Mouse (Mus musculus) 416B (cell line): ENCODE measurements at regions not wholly inside any gene's neighbourhood (a gene's known extent, or its start where the extent isn't known, plus 50 kb on each side); places are given as distances from the start of the nearest gene placed in this dataset.

Experiments
- DNase-seq: peaks from one replicate; pipeline ENCODE4 v3.0.0; 2011; ENCODE audit warnings: low read depth

GRCm38 (mm10) chr4:95230461-95230860 is 178.4 kb upstream of the Jun start:
- DNase-seq = peak; percentile 64

DNA sequence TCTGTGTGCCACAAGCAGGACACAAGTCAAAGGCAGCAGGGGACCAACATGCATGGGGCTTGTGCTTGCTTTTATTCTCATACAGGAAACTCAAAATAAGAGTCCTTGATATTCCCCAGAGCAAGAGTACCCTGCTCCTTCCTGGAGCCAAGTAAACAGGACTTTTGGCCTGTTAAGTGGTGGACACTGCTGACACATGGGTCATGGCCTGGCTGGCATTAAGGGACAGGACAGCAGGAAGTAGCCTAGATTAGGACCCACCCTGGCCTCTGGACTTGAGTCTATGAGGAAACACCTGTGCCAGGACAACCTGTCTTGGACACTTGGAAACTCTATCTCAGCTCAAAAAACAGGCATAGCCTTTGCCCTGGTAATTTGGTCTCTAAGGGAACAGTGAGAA is 181.0 kb upstream of the Jun start:
- no peak for DNase-seq

DNA sequence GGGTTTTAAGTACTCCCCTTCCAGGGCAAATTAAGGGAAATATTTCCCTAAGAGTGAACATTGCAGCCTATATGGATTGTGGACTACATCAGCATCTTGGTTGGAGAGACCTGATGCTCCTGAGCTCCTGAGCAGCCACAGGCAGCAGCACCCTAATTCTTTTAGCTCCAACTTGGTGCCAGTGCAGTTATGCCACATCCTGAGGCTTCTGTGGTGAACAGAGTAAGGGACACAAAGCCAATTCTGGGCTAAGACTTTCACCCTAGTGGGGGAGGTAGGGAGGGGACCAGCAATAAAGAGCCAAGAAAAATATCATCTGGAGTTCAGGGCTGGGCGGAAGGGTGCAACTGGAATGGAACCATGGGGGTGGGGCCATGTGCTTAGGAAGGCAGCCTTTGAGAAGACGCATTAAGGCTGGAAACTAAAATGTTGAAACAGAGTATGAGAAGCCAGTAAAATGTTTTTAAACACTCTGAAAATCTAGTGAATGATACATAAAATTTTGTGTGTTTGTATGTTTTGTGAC is 182.1 kb upstream of the Jun start:
- DNase-seq = peak; percentile 43

DNA sequence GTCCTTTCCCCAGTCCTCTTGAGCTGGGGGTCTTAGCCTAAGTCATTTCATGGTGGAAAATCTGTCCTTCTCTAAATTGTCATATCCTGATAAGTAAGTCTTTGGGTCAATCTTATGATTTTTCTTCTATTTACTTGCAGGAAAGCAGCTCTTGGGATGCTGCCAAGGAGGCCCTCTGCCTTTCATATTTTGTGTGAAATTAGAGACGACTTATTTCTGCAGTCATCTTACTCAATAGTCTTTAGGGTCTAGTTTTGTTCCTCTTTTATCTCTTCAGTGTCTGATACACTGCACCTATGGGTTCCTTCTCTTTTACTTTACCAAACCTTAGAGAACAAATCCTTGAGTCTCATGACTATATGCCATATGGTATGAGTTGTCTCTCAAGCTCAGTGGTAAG is 196.0 kb upstream of the Jun start:
- DNase-seq = peak; percentile 80

DNA sequence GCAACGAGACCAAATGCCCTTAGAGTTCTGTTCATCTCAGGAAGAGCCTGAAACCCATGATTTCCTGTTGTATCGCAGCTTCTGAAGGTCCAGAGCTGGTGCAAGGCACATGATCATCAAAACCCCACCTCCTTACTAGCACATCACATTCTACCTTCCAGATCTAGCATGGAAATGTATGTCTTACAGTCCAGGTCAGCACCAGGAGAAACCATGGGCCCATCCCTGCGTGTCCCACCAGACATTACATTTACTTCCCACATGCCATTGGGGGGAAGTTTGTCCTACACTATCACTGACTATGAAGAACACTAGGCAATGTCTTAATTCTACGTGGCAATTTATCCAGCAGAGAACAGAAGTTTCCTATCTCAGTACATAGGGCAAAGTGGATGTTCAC is 197.0 kb upstream of the Jun start:
- peak; percentile 48 for DNase-seq

GRCm38 (mm10) chr4:95250083-95250482 is 198.1 kb upstream of the Jun start:
- peak; percentile 32 for DNase-seq

GRCm38 (mm10) chr4:95269766-95270165 is 217.7 kb upstream of the Jun start:
- DNase-seq = peak; percentile 90

- DNase-seq = peak; percentile 90
Measured at GRCm38 (mm10) chr4:95270389-95270788, 218.4 kb upstream of the Jun start.

- DNase-seq = no peak
Measured at GRCm38 (mm10) chr4:95276231-95276630, 224.2 kb upstream of the Jun start.

- DNase-seq = peak; percentile 47
Measured at GRCm38 (mm10) chr4:95277989-95278713, 226.1 kb upstream of the Jun start.

DNA sequence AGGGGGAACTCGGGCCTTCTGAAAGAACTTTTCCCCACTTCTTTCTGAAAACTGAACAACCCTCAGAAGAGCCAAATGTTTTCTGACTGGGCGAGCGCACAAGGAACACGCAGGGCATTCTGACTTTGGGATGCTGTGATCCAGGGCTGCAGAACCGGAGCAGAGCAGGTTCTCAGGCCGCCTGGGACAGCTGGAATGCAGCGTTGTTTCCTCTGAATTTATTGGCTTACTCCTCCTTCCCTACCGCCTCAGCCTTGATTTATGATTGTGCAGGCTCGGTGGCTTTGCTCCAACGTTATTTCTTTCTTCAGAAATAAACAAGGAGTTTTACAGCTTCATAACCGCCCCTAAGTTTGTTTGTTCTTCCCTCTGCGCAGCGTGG is 226.7 kb upstream of the Jun start:
- no peak for DNase-seq

GRCm38 (mm10) chr4:95279200-95279599 is 227.2 kb upstream of the Jun start:
- no peak for DNase-seq

DNA sequence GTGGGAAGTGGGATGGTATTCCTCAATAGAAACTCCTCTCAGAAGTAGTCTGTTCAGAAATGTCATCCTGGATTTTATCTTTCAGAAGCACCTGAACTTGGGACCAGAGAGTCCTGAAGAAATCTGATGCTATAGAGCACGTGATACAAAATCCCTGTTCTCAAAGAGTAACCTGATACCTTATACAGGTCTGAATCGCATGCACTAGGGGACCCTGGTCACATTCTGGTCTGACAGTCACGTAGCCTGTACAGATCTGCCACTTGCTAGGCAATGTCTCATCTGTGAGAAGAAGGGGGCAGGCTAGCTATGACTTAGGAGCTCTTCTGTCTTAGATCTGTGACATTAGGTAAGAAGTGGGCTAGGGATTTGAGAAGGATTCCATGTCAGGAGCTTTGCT is 230.1 kb upstream of the Jun start:
- no peak for DNase-seq

DNA sequence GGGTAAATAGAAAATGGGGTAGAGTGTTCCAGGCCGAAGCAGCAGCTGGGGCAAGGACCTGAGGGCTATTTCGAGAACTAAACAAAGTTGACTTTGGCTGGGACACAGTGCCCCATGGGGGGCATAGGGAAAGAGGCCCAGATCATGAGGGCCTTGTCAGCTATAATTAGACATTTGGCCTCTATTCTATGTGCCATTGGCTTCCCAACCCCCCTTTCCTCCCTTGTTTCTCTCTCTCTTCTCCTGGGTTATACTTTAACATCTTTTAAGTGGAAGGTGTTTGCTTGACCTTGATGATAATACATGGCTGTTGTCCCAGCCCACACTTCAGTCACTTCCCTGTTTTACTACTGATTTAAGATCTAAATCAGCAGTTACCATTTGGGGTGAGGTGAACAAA is 231.8 kb upstream of the Jun start:
- no peak for DNase-seq

DNA sequence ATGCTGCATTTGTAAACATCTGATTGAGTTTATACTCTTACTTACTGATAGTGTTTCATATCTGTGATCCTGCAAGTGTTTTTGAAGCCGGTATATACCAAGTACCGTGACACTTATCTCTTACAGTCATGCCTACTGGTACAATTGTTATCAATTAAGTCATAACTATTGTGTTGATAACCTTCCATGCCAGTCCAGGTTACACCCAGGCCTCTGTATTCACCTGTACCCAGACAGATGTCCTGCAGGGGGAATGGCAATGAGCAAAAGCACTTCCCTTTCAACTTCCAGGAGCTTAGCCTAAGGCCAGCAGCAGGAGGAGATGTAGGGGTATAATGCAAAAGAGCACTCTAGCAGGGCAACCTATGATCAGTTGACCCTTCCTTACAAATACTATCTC is 232.2 kb upstream of the Jun start:
- no peak for DNase-seq

GRCm38 (mm10) chr4:95284696-95285095 is 232.7 kb upstream of the Jun start:
- no peak for DNase-seq

DNA sequence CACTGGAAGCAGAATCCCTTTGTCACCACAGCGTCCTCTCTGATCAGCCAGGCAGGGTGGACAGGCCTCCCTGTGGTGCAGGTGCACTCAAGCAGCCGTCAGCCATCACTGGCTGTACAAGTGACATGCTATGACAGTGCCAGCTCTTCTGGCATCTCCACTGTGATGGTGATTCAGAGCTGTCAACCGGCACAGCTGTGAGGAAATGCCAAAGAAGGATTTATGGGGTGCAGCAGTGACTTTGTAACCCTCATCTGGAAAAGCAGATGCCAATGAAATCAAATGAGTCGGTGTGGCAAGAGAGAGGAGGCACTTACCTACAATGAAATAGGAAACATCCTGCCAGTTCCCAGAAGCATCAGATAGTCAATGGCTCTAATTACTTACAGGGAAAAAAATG is 238.3 kb upstream of the Jun start:
- no peak for DNase-seq

- peak; percentile 48 for DNase-seq
Measured at GRCm38 (mm10) chr4:95294110-95294509, 242.1 kb upstream of the Jun start.

- no peak for DNase-seq
Measured at GRCm38 (mm10) chr4:95301907-95302306, 249.9 kb upstream of the Jun start.

DNA sequence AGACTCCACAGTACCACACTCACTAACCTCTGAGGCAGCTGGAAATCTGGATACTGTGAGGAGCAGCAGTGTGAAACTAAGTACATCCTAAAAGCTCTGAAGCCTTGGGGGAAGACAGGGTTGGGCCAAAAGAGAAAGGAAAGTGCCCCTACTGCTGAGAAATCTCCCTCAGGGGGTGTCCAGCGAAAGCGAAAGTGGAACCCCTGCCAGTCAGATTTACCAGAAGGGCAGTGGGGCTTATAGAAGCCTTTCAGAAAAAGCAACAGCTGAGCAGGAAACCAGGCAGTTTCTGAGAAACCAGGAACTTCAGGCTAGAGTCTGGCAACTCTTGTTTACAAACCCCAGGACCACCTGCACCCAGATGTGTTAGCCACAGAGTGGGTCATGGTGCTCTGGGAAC is 251.3 kb upstream of the Jun start:
- peak; percentile 56 for DNase-seq

- DNase-seq = no peak
Measured at GRCm38 (mm10) chr4:95304006-95304405, 252.0 kb upstream of the Jun start.

GRCm38 (mm10) chr4:95307134-95307533 is 250.2 kb upstream of the Fggy start:
- no peak for DNase-seq

- DNase-seq = no peak
Measured at GRCm38 (mm10) chr4:95308469-95308895, 248.8 kb upstream of the Fggy start.

- DNase-seq = no peak
Measured at GRCm38 (mm10) chr4:95310410-95310809, 246.9 kb upstream of the Fggy start.
